ENCODE assay signal across 11 mouse cellular contexts in genomic region chr7:92822409-92823101, GRCm38 (mm10). TPM values are rescaled to one million over a fixed set of nuclear protein-coding genes. Genes with fewer than 3 reads are reported as not detected.
A peak's percentile ranks its signal among the peaks of the same experiment; 100 is the strongest.
DNase-seq lines count a peak whose midpoint lies in the region; ATAC-seq lines count a peak whose summit lies in the region.
"Had no signal": no experiment of that assay in that cellular context is flagged by ENCODE, and none has a peak within 500 bp of the region (broad histone marks: within the 10 kb centered on the region; RNA-seq: fewer than 3 reads in every experiment).

No protein-coding gene starts in this region.

- no peak overlapping the region for H3K4me2 ChIP-seq in kidney, embryonic 16.5 days (replicated peaks; ENCODE audit: low read depth, low read length)
- H3K4me2 ChIP-seq in embryonic facial prominence, embryonic 13.5 days: peak overlapping the region; percentile 30
- H3K4me2 ChIP-seq in hindbrain, embryonic 16.5 days (ENCODE audit: low read length): no peak overlapping the region
- no peak overlapping the region for H3K4me2 ChIP-seq in midbrain, embryonic 14.5 days (ENCODE audit: low read length)

- ATAC-seq in kidney, embryonic 16.5 days (ENCODE audit: low FRiP score, low TSS enrichment): peak; percentile 54; the same call in 1 of the 2 replicates
- ATAC-seq in embryonic facial prominence, embryonic 13.5 days (ENCODE audit: insufficient number of reproducible peaks, insufficient read depth, low FRiP score, low TSS enrichment, low read depth): peak; percentile 32; the same call in 1 of the 2 replicates
- ATAC-seq in hindbrain, embryonic 16.5 days: peak; percentile 60
- peak; percentile 14; the same call in 1 of the 2 replicates for ATAC-seq in midbrain, embryonic 14.5 days (ENCODE audit: low FRiP score, low TSS enrichment)

- DNase-seq in kidney, adult 11 months: no peak
- no peak for DNase-seq in midbrain, embryonic 14.5 days
- DNase-seq in gastrocnemius, postnatal 25 days: no peak
- no peak for DNase-seq in spleen, postnatal 14 days (ENCODE audit: low spot score in 2 of 2)
- DNase-seq: adrenal gland, postnatal 25 days; cerebellum, adult 2 months; thymus, postnatal 36 days had no signal

- H3K4me3 ChIP-seq in kidney, embryonic 16.5 days (ENCODE audit: low read length): no peak overlapping the region
- no peak overlapping the region for H3K4me3 ChIP-seq in embryonic facial prominence, embryonic 13.5 days
- H3K4me3 ChIP-seq in hindbrain, embryonic 16.5 days (ENCODE audit: low read length): no peak overlapping the region
- no peak overlapping the region for H3K4me3 ChIP-seq in midbrain, embryonic 14.5 days (replicated peaks; ENCODE audit: low read depth, low read length)
- H3K4me3 ChIP-seq: heart, embryonic 10.5 days had no signal

- no peaks in the 10 kb centered on the region for H3K4me1 ChIP-seq in kidney, embryonic 16.5 days (ENCODE audit: insufficient read depth, low read length)
- H3K4me1 ChIP-seq in embryonic facial prominence, embryonic 13.5 days: peaks cover 29% of the 10 kb centered on the region
- peaks cover 6% of the 10 kb centered on the region for H3K4me1 ChIP-seq in hindbrain, embryonic 16.5 days (ENCODE audit: control insufficient read depth, insufficient read depth, low read depth, low read length)
- H3K4me1 ChIP-seq in midbrain, embryonic 14.5 days (ENCODE audit: control insufficient read depth, insufficient read depth, low read length): no peaks in the 10 kb centered on the region
- H3K4me1 ChIP-seq: heart, embryonic 10.5 days had no signal

- WGBS in kidney, embryonic 16.5 days: 43% methylated on average over 1 of the region's 1 CpGs
- 19% methylated on average over 1 of the region's 1 CpGs for WGBS in embryonic facial prominence, embryonic 13.5 days
- WGBS in hindbrain, embryonic 16.5 days: 70% methylated on average over 1 of the region's 1 CpGs
- 69% methylated on average over 1 of the region's 1 CpGs for WGBS in midbrain, embryonic 14.5 days

- H3K27me3 ChIP-seq in kidney, embryonic 16.5 days (ENCODE audit: insufficient read depth, low read length): no peaks in the 10 kb centered on the region
- no peaks in the 10 kb centered on the region for H3K27me3 ChIP-seq in embryonic facial prominence, embryonic 13.5 days
- no peaks in the 10 kb centered on the region for H3K27me3 ChIP-seq in hindbrain, embryonic 16.5 days (replicated peaks; ENCODE audit: control insufficient read depth, insufficient read depth, low read length)
- H3K27me3 ChIP-seq in midbrain, embryonic 14.5 days (ENCODE audit: control insufficient read depth, insufficient read depth, low read length): no peaks in the 10 kb centered on the region

- no peak overlapping the region for H3K27ac ChIP-seq in kidney, embryonic 16.5 days (ENCODE audit: low read length)
- peak overlapping the region; percentile 55 for H3K27ac ChIP-seq in embryonic facial prominence, embryonic 13.5 days
- no peak overlapping the region for H3K27ac ChIP-seq in hindbrain, embryonic 16.5 days (ENCODE audit: low read depth, low read length)
- H3K27ac ChIP-seq in midbrain, embryonic 14.5 days (replicated peaks; ENCODE audit: low read depth, low read length): no peak overlapping the region
- H3K27ac ChIP-seq: heart, embryonic 10.5 days had no signal

- H3K9me3 ChIP-seq in kidney, embryonic 16.5 days (ENCODE audit: low read length): no peaks in the 10 kb centered on the region
- no peaks in the 10 kb centered on the region for H3K9me3 ChIP-seq in embryonic facial prominence, embryonic 13.5 days
- H3K9me3 ChIP-seq in hindbrain, embryonic 16.5 days (ENCODE audit: control insufficient read depth, low read length): no peaks in the 10 kb centered on the region
- H3K9me3 ChIP-seq in midbrain, embryonic 14.5 days (ENCODE audit: control insufficient read depth, low read length): no peaks in the 10 kb centered on the region
- H3K9me3 ChIP-seq: heart, embryonic 10.5 days had no signal

- no peak overlapping the region for H3K9ac ChIP-seq in kidney, embryonic 16.5 days (replicated peaks; ENCODE audit: low read length)
- no peak overlapping the region for H3K9ac ChIP-seq in embryonic facial prominence, embryonic 13.5 days
- H3K9ac ChIP-seq in hindbrain, embryonic 16.5 days (ENCODE audit: low read depth, low read length): no peak overlapping the region
- H3K9ac ChIP-seq in midbrain, embryonic 14.5 days (replicated peaks; ENCODE audit: low read length): no peak overlapping the region

- H3K36me3 ChIP-seq in kidney, embryonic 16.5 days (ENCODE audit: insufficient read depth, low read length): no peaks in the 10 kb centered on the region
- H3K36me3 ChIP-seq in embryonic facial prominence, embryonic 13.5 days: 0 out of 2 replicates have a peak, but pooled peaks cover 7% of the 10 kb centered on the region
- H3K36me3 ChIP-seq in hindbrain, embryonic 16.5 days (ENCODE audit: control insufficient read depth, insufficient read depth, low read length): no peaks in the 10 kb centered on the region
- H3K36me3 ChIP-seq in midbrain, embryonic 14.5 days (ENCODE audit: control insufficient read depth, insufficient read depth, low read length): no peaks in the 10 kb centered on the region; the same call in 1 of the 2 replicates
- H3K36me3 ChIP-seq: heart, embryonic 10.5 days had no signal

RNA-seq across cellular contexts. Expression of gene Ddias, which starts 51.5 kb away (rescaled TPM):
- polyA plus RNA-seq in kidney, embryonic 16.5 days (2015; fragmentation: Nextera tagmentation; extraction: Ambion mirVana): 12.0 and 13.4 TPM in 2 replicates
- 11.6 and 14.3 TPM in 2 replicates for polyA plus RNA-seq in embryonic facial prominence, embryonic 13.5 days (2015; fragmentation: Nextera tagmentation; extraction: Ambion mirVana)
- polyA plus RNA-seq in hindbrain, embryonic 16.5 days (2015; fragmentation: Nextera tagmentation; extraction: Ambion mirVana): 4.5 and 5.3 TPM in 2 replicates
- 3.3 and 6.1 TPM in 2 replicates for polyA plus RNA-seq in midbrain, embryonic 14.5 days (2014; fragmentation: Nextera tagmentation; extraction: Ambion mirVana)
- under 1 TPM in 1 of 2 experiments, not detected in 1; 0.24 TPM for total RNA-seq in gastrocnemius, postnatal 25 days (2021)

RNA-seq across cellular contexts. Expression of gene Prcp, which starts 51.7 kb away (rescaled TPM):
- polyA plus RNA-seq in kidney, embryonic 16.5 days (2015; fragmentation: Nextera tagmentation; extraction: Ambion mirVana): 23.0 TPM in 2 replicates
- polyA plus RNA-seq in embryonic facial prominence, embryonic 13.5 days (2015; fragmentation: Nextera tagmentation; extraction: Ambion mirVana): 30.9 and 32.2 TPM in 2 replicates
- 18.9 and 20.9 TPM in 2 replicates for polyA plus RNA-seq in hindbrain, embryonic 16.5 days (2015; fragmentation: Nextera tagmentation; extraction: Ambion mirVana)
- 13.5 and 17.9 TPM in 2 replicates for polyA plus RNA-seq in midbrain, embryonic 14.5 days (2014; fragmentation: Nextera tagmentation; extraction: Ambion mirVana)
- total RNA-seq in gastrocnemius, postnatal 25 days (2021): 1 to 10 TPM; 3.7 to 6.6 TPM
